ENCODE assay signal across 7 mouse cellular contexts in the genomic region with DNA sequence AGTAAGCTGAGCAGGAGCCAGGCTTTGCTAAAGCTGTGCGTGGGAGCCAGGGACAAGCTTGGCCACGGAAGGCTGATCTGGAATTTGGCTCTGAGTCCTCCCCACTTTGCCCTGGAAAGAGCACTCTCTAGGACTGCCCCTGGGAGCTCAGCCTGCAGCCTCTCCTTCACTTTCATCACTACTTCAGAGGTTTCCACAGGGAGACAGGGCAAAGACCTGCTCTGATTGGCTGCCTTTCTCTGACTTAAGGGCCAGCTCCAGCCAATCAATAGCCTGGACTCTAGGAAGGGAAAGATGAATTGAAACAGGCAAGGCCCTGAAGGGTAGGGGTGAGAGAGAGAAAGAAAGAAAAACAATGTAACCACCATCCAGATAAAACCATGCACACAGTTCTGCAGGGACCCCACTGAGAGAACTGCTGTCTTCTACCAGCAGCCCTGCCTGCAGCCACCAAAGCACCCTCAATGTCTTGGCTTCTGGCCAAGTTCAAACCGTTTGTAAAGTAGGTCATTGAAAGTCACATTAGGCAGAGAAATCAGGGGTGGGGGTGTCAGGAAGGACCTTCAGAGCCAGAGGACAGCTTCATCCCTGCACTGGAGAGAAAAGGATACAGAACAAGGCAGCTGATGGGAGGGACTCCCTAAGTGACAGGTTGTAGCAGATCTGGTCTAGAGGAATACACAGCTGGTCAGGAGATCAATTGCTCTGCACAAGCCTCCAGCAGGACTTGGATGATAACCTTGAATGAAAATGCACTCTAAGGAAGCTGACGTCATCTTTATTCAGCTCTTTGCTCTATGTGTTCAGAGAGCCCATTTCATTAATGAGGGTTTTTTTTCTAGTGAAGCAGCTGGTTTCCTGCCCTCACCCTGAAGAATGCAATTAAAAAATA. TPM values are rescaled to one million over a fixed set of nuclear protein-coding genes. Genes with fewer than 3 reads are reported as not detected.
DNase-seq lines count a peak whose midpoint lies in the region; ATAC-seq and TF ChIP-seq lines count a peak whose summit lies in the region.

No protein-coding gene starts in this region.

- no peak for TF ChIP-seq CTCF in midbrain, postnatal 0 days (IDR thresholded peaks at IDR 0.05)

- H3K27ac ChIP-seq in hindbrain, embryonic 10.5 days: peak overlapping the region; percentile 79
- peak overlapping the region; percentile 34; the same call in 1 of the 2 replicates for H3K27ac ChIP-seq in midbrain, postnatal 0 days (ENCODE audit: low read depth, low read length)

- H3K9me3 ChIP-seq in hindbrain, embryonic 10.5 days: no peaks in the 10 kb centered on the region
- H3K9me3 ChIP-seq in midbrain, postnatal 0 days (ENCODE audit: low read length): no peaks in the 10 kb centered on the region

- peak overlapping the region; percentile 22 for H3K4me3 ChIP-seq in hindbrain, embryonic 10.5 days
- no peak overlapping the region for H3K4me3 ChIP-seq in midbrain, postnatal 0 days (ENCODE audit: low read depth, low read length)

- peak; percentile 65 for DNase-seq in adrenal gland, postnatal 10 days
- DNase-seq in cerebellum, adult 9-11 months: peak; percentile 65
- peak; percentile 49 for DNase-seq in hindbrain, embryonic 10.5 days (ENCODE audit: low spot score)
- peak; percentile 41 to 59 for DNase-seq in layer of hippocampus, postnatal 14 days (ENCODE audit: low spot score in 2 of 2)
- DNase-seq in midbrain, postnatal 0 days (ENCODE audit: low spot score): peak; percentile 80
- DNase-seq in c-Kit-positive CD71-positive TER-119-positive erythroid progenitor cells, embryonic 14.5 days (ENCODE audit: low spot score): no peak

- 21% methylated on average over 4 of the region's 4 CpGs for WGBS in hindbrain, embryonic 10.5 days
- WGBS in midbrain, postnatal 0 days: 5% methylated on average over 4 of the region's 4 CpGs

- no peaks in the 10 kb centered on the region for H3K36me3 ChIP-seq in hindbrain, embryonic 10.5 days
- H3K36me3 ChIP-seq in midbrain, postnatal 0 days (ENCODE audit: insufficient read depth, low read length): no peaks in the 10 kb centered on the region

- ATAC-seq in frontal cortex, adult (ENCODE audit: low TSS enrichment): peak; percentile 86
- ATAC-seq in midbrain, postnatal 0 days (ENCODE audit: low FRiP score): peak; percentile 75

- H3K27me3 ChIP-seq in hindbrain, embryonic 10.5 days (ENCODE audit: insufficient read depth, poor library complexity, severe bottlenecking): peaks cover 18% of the 10 kb centered on the region; the same call in 1 of the 2 replicates
- no peaks in the 10 kb centered on the region for H3K27me3 ChIP-seq in midbrain, postnatal 0 days (ENCODE audit: insufficient read depth, low read length)

- peaks cover 29% of the 10 kb centered on the region for H3K4me1 ChIP-seq in hindbrain, embryonic 10.5 days (replicated peaks)
- H3K4me1 ChIP-seq in midbrain, postnatal 0 days (ENCODE audit: insufficient read depth, low read length): peaks cover 9% of the 10 kb centered on the region

- H3K4me2 ChIP-seq in midbrain, postnatal 0 days (ENCODE audit: low read depth, low read length, poor library complexity, severe bottlenecking): peak overlapping the region; percentile 24; the same call in 1 of the 2 replicates

- H3K9ac ChIP-seq in midbrain, postnatal 0 days (replicated peaks; ENCODE audit: low read length, poor library complexity, severe bottlenecking): no peak overlapping the region

RNA-seq across cellular contexts. Expression of gene Atxn1, which starts 41.6 kb away (rescaled TPM):
- total RNA-seq in adrenal gland, postnatal 10 days (2021): 10 to 100 TPM; 25.2 to 41.2 TPM
- polyA plus RNA-seq in hindbrain, embryonic 10.5 days (2016; fragmentation: Nextera tagmentation; extraction: Ambion mirVana): 1.7 and 2.4 TPM in 2 replicates
- total RNA-seq in layer of hippocampus, postnatal 14 days (2021): 100 to 1,000 TPM in 1 of 2 experiments, 10 to 100 TPM in 1; 92.4 to 124 TPM
- 26.6 and 31.4 TPM in 2 replicates for total RNA-seq in midbrain, postnatal 0 days (2014; rRNA removed)
- polyA plus RNA-seq in midbrain, postnatal 0 days (2015; fragmentation: Nextera tagmentation; extraction: Ambion mirVana): 9.3 and 12.0 TPM in 2 replicates
